Mouse (Mus musculus): ENCODE measurements around the gene Car1. TPM values are rescaled to one million over a fixed set of nuclear protein-coding genes. Genes with fewer than 3 reads are reported as not detected.
"Not testable (repeated sequence)": the region's sequence is repeated elsewhere in the genome, so short reads cannot be mapped to it uniquely, and the experiment has no call there.

The Car1 gene
- polyA plus RNA-seq, 1 experiment: 0.33 TPM

- no peaks in the 10 kb centered on the region for H3K4me1 ChIP-seq (ENCODE audit: control insufficient read depth, insufficient read depth, low read length)
- H3K27ac ChIP-seq (ENCODE audit: insufficient read depth, low read length): no peak overlapping the region
- no peak overlapping the region for H3K4me3 ChIP-seq (ENCODE audit: insufficient read depth, low read length)
- no peak for TF ChIP-seq CTCF (IDR thresholded peaks at IDR 0.05; ENCODE audit: extremely low read depth, insufficient read depth, low read length)
Observed at GRCm38 (mm10) chr3:14755716-14756115, 52.5 kb downstream of the Car1 start.

- no peak overlapping the region for H3K27ac ChIP-seq (ENCODE audit: insufficient read depth, low read length)
- TF ChIP-seq POLR2A (IDR thresholded peaks at IDR 0.05; ENCODE audit: extremely low read depth, insufficient read depth, low read length) (no peak), CTCF (IDR thresholded peaks at IDR 0.05; ENCODE audit: extremely low read depth, insufficient read depth, low read length) (no peak)
- no peaks in the 10 kb centered on the region for H3K4me1 ChIP-seq (ENCODE audit: control insufficient read depth, insufficient read depth, low read length)
- H3K4me3 ChIP-seq (ENCODE audit: insufficient read depth, low read length): no peak overlapping the region
Observed at GRCm38 (mm10) chr3:14746041-14746440, 62.1 kb downstream of the Car1 start.

GRCm38 (mm10) chr3:14738261-14738660 is 69.9 kb downstream of the Car1 start:
- H3K27ac ChIP-seq (ENCODE audit: insufficient read depth, low read length): no peak overlapping the region
- no peak overlapping the region for H3K4me3 ChIP-seq (ENCODE audit: insufficient read depth, low read length)
- H3K4me1 ChIP-seq (ENCODE audit: control insufficient read depth, insufficient read depth, low read length): no peaks in the 10 kb centered on the region
- no peak for TF ChIP-seq CTCF (IDR thresholded peaks at IDR 0.05; ENCODE audit: extremely low read depth, insufficient read depth, low read length)
- no peak for TF ChIP-seq POLR2A (IDR thresholded peaks at IDR 0.05; ENCODE audit: extremely low read depth, insufficient read depth, low read length)

GRCm38 (mm10) chr3:14727496-14727895 is 80.7 kb downstream of the Car1 start:
- not testable (repeated sequence) for H3K4me3 ChIP-seq (ENCODE audit: insufficient read depth, low read length); H3K4me1 ChIP-seq (ENCODE audit: control insufficient read depth, insufficient read depth, low read length); H3K27ac ChIP-seq (ENCODE audit: insufficient read depth, low read length)

GRCm38 (mm10) chr3:14725462-14725861 is 82.7 kb downstream of the Car1 start:
- H3K27ac ChIP-seq (ENCODE audit: insufficient read depth, low read length); H3K4me3 ChIP-seq (ENCODE audit: insufficient read depth, low read length); H3K4me1 ChIP-seq (ENCODE audit: control insufficient read depth, insufficient read depth, low read length): not testable (repeated sequence)

Other genes with a start within 250 kb of the Car1 start
- gene 1810022K09Rik, start 197.1 kb downstream of the Car1 start, polyA plus RNA-seq (2012; rRNA removed): 103 TPM in 2 replicates
- 0.98 and 1.7 TPM in 2 replicates for gene Car13, start 166.6 kb downstream of the Car1 start, polyA plus RNA-seq (2012; rRNA removed)
- gene Car3, start 55.1 kb upstream of the Car1 start, polyA plus RNA-seq (2012; rRNA removed): 1.0 and 1.1 TPM in 2 replicates
- 363 and 437 TPM in 2 replicates for gene Car2, start 77.9 kb upstream of the Car1 start, polyA plus RNA-seq (2012; rRNA removed)

All from cortical plate, adult 2 months (tissue).